Mouse (Mus musculus) hematopoietic stem cell, adult 5-6 weeks (primary cell): ENCODE data around the gene Acss3. TPM values are rescaled to one million over a fixed set of nuclear protein-coding genes. Genes with fewer than 3 reads are reported as not detected.

ENCODE experiments used
- ATAC-seq, 2 experiments: fragments of 125-278 bp in 1 of 2; replicated peaks in 1 of 2; 2 replicates each; pipeline ENCODE4 v1.8.0; 2016 to 2017; ENCODE audit warnings: inconsistent platforms in 2 of 2, mild to moderate bottlenecking in 2 of 2, moderate number of reproducible peaks in 2 of 2, low read depth in 1 of 2, moderate TSS enrichment in 1 of 2; ENCODE audit not compliant: low FRiP score in 2 of 2, poor library complexity in 2 of 2, severe bottlenecking in 2 of 2, insufficient read depth in 1 of 2, low TSS enrichment in 1 of 2
- total RNA-seq: library from RNA; stranded (forward); fragments of 172-1452, 232-1000 nt; gene quantifications from 2 replicates; pipeline ENCODE4 v1.2.3, GENCODE M21; 2017

Acss3 gene
- total RNA-seq, 1 experiment from 2014 or later = not detected

- ATAC-seq = no peak
These were observed 208.6 kb downstream of the Acss3 start for GRCm38 (mm10) chr10:106914822-106915221.

GRCm38 (mm10) chr10:106914275-106914674 is 209.2 kb downstream of the Acss3 start:
- no peak for ATAC-seq

GRCm38 (mm10) chr10:106913032-106913431 is 210.4 kb downstream of the Acss3 start:
- ATAC-seq = no peak

- ATAC-seq = no peak
These were observed 213.4 kb downstream of the Acss3 start for GRCm38 (mm10) chr10:106910108-106910507.

GRCm38 (mm10) chr10:106896351-106896750 is 227.1 kb downstream of the Acss3 start:
- ATAC-seq = no peak

Other genes with a start within 250 kb of the Acss3 start
- not detected in 2 replicates for gene Lin7a, start 148.0 kb upstream of the Acss3 start, total RNA-seq